Mouse (Mus musculus): Measurements from ENCODE around the gene Gm14226. TPM values are rescaled to one million over a fixed set of nuclear protein-coding genes. Genes with fewer than 3 reads are reported as not detected.
A peak's percentile ranks its signal among the peaks of the same experiment; 100 is the strongest.
"Not testable (repeated sequence)": the region's sequence is repeated elsewhere in the genome, so short reads cannot be mapped to it uniquely, and the experiment has no call there.

Gm14226 gene
- 1.1 and 3.2 TPM in 2 replicates for polyA plus RNA-seq (2014; fragmentation: Nextera tagmentation; extraction: Ambion mirVana)

DNA sequence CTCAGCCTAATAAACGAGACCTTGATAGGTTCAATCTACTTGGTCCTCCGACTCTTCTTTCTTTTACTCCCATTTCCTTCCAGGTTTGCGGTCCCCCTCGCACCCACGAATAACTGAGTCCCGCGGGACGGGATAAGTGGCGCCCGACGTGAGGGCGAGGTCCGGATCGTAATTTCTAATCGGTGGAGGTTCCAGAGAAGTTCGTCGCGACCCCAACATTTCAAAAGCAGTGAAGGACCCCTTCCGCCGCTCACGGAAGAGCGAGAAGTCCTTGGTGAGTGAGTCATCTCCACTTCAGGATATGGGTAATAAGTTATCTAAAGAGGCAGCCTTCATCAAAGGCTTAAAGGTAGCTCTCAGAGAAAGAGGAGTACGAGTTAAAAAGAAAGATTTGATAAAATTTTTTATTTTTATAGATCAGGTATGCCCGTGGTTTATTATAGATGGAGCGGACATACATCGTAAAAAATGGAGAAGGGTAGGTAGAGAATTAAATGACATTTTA, at the start of gene Gm14226:
Gene Gm14226, plus strand, starts transcription at position 16 of the 505 bp plus-strand sequence.
- 2% methylated on average over 24 of the region's 26 CpGs for WGBS
- not testable (repeated sequence) for H3K27me3 ChIP-seq (ENCODE audit: control insufficient read depth, insufficient read depth, low read length); H3K4me1 ChIP-seq (ENCODE audit: control insufficient read depth, insufficient read depth, low read length); H3K36me3 ChIP-seq (ENCODE audit: control insufficient read depth, insufficient read depth, low read length); ATAC-seq (ENCODE audit: insufficient number of reproducible peaks, insufficient read depth, low FRiP score, low read depth); H3K9me3 ChIP-seq (ENCODE audit: control insufficient read depth, low read depth, low read length)
- Histone ChIP-seq H3K9ac (replicated peaks; ENCODE audit: low read depth, low read length) (peak within 1 kb of the TSS; percentile 19), H3K4me3 (ENCODE audit: low read depth, low read length) (peak within 1 kb of the TSS; percentile 40), H3K27ac (ENCODE audit: low read length) (peak within 1 kb of the TSS; percentile 86), H3K4me2 (replicated peaks; ENCODE audit: low read depth, low read length) (peak within 1 kb of the TSS; percentile 90)

DNA sequence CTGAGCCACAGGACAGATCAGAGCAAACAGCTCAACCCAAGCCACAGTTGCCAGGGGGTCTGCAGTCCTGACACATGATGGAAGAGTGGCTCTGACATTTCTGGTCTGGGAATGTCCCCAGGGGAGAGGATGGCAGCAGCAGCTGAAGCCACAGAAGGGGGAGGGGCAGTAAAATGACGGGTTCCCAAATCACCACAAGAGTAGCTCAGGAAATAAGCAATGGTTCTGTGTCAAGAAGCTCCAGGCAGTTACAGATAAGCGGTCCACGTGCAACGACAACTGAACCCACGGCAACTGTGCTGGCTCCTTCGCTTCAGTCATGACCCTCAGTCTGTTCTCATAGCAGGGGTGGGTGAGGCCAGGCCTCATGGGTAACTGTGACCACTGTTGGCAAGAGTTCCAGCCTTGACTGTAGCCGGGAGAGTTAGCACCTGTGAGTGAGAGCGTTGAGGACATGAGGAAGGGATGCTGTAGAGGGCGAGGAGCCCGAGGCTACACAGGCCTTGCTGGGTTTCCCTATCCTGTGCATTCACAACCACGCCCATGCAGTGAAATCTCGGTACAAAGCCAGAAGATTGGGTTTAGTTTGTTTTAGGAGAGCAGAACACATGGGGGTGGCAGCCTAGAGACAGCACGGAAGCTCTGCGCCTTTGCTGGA, 48.2 kb upstream of the Gm14226 start:
- not testable (repeated sequence) for H3K27ac ChIP-seq (ENCODE audit: low read length); H3K4me1 ChIP-seq (ENCODE audit: control insufficient read depth, insufficient read depth, low read length); H3K9me3 ChIP-seq (ENCODE audit: control insufficient read depth, low read depth, low read length); H3K4me2 ChIP-seq (replicated peaks; ENCODE audit: low read depth, low read length); H3K36me3 ChIP-seq (ENCODE audit: control insufficient read depth, insufficient read depth, low read length); H3K27me3 ChIP-seq (ENCODE audit: control insufficient read depth, insufficient read depth, low read length); ATAC-seq (ENCODE audit: insufficient number of reproducible peaks, insufficient read depth, low FRiP score, low read depth); H3K4me3 ChIP-seq (ENCODE audit: low read depth, low read length); H3K9ac ChIP-seq (replicated peaks; ENCODE audit: low read depth, low read length)
- 62% methylated on average over 14 of the region's 14 CpGs for WGBS

DNA sequence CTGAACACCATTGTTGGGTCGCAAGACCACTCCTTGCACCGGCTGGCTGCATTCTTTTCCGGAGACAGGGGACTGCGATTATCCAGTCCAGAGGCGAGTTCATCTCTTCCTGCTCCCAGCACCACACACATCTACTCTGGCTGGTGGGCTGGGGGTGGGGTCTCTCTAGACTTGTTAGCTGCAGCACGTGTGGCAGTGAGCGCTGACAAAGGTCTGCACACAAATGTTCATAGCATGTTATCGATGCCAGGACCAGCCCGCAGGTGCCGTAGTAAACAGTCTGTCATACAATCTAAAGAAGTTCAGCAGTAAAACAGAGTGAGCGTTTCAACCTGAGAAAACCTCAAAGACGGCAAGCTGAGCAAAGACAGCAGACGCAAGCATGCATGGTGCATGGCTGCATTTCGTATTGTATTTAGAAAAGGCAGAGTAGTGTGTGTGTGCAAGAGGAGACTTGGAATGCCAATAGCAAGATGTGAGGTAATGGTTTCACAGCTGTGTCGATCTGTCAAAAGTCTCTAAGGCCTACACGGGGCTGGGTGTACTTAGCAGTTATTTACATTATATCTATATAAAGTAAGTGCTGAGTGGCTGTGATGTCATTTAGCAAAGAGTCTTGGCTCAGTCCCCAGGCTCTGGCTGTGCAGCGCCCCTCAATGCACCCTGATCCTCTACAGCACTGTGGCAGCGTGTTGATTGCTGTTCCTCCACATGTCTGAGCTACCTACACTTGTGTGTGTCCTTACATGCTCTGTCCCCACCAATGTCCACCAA, 46.0 kb upstream of the Gm14226 start:
- Histone ChIP-seq H3K9ac (replicated peaks; ENCODE audit: low read depth, low read length) (no peak overlapping the region), H3K36me3 (ENCODE audit: control insufficient read depth, insufficient read depth, low read length) (no peaks in the 10 kb centered on the region), H3K4me1 (ENCODE audit: control insufficient read depth, insufficient read depth, low read length) (0 out of 2 replicates have a peak, but pooled peaks cover 9% of the 10 kb centered on the region), H3K4me2 (replicated peaks; ENCODE audit: low read depth, low read length) (peak overlapping the region; percentile 22), H3K27me3 (ENCODE audit: control insufficient read depth, insufficient read depth, low read length) (no peaks in the 10 kb centered on the region), H3K4me3 (ENCODE audit: low read depth, low read length) (no peak overlapping the region), H3K9me3 (ENCODE audit: control insufficient read depth, low read depth, low read length) (no peaks in the 10 kb centered on the region), H3K27ac (ENCODE audit: low read length) (peak overlapping the region; percentile 59; the same call in 1 of the 2 replicates)
- 31% methylated on average over 18 of the region's 18 CpGs for WGBS
- ATAC-seq (ENCODE audit: insufficient number of reproducible peaks, insufficient read depth, low FRiP score, low read depth), result peak; percentile 76

DNA sequence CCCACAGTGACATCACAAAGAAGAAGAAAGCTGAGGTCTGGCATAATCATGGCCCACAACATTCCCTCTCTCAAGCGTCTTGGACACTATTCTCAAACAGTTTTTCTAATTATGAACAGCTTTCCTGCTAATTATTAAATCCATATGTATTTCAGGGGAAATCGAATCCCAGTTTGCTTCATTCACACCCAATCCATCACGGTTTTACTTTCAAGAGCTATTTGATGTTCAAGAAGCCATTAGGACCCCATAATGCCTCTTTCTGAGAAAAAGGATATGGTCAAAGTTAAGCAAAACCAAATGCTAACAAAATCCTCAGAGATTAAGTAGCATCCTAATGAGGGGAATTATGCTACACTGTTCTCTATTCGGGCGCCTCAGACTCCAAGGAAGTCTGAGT, 45.1 kb upstream of the Gm14226 start:
- no peaks in the 10 kb centered on the region for H3K27me3 ChIP-seq (ENCODE audit: control insufficient read depth, insufficient read depth, low read length)
- no peak for ATAC-seq (ENCODE audit: insufficient number of reproducible peaks, insufficient read depth, low FRiP score, low read depth)

DNA sequence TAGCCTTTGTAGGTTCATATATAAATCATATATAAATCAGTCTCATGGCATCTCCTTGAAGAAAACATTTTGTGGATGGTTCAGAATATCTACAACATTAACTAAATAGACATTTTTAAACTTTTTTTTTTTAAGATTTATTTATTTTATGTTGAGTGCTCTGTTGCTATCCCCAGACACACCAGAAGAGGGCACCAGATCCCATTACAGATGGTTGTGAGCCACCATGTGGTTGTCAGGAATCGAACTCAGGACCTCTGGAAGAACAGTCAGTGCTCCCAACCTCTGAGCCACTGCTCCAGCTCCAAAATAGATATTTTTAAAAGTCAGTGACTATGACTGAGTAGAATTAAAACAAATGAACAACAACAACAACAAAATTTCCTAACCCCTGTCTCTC, 31.5 kb upstream of the Gm14226 start:
- H3K9ac ChIP-seq (replicated peaks; ENCODE audit: low read depth, low read length), result no peak overlapping the region
- no peaks in the 10 kb centered on the region for H3K36me3 ChIP-seq (ENCODE audit: control insufficient read depth, insufficient read depth, low read length)
- H3K27me3 ChIP-seq (ENCODE audit: control insufficient read depth, insufficient read depth, low read length), result no peaks in the 10 kb centered on the region
- no peak overlapping the region for H3K27ac ChIP-seq (ENCODE audit: low read length)
- H3K4me1 ChIP-seq (ENCODE audit: control insufficient read depth, insufficient read depth, low read length), result no peaks in the 10 kb centered on the region
- H3K4me2 ChIP-seq (replicated peaks; ENCODE audit: low read depth, low read length), result no peak overlapping the region
- whole genome bisulfite sequencing, result 64% methylated on average over 1 of the region's 1 CpGs
- H3K4me3 ChIP-seq (ENCODE audit: low read depth, low read length), result no peak overlapping the region
- ATAC-seq (ENCODE audit: insufficient number of reproducible peaks, insufficient read depth, low FRiP score, low read depth), result no peak
- H3K9me3 ChIP-seq (ENCODE audit: control insufficient read depth, low read depth, low read length), result no peaks in the 10 kb centered on the region

More for the DNA sequence above, 45.1 kb upstream of the Gm14226 start:
- no peaks in the 10 kb centered on the region for H3K9me3 ChIP-seq (ENCODE audit: control insufficient read depth, low read depth, low read length)
- no peak overlapping the region for H3K9ac ChIP-seq (replicated peaks; ENCODE audit: low read depth, low read length)
- H3K4me2 ChIP-seq (replicated peaks; ENCODE audit: low read depth, low read length), result no peak overlapping the region
- H3K27ac ChIP-seq (ENCODE audit: low read length), result no peak overlapping the region
- H3K36me3 ChIP-seq (ENCODE audit: control insufficient read depth, insufficient read depth, low read length), result no peaks in the 10 kb centered on the region
- WGBS, result 59% methylated on average over 5 of the region's 5 CpGs
- H3K4me3 ChIP-seq (ENCODE audit: low read depth, low read length), result no peak overlapping the region
- 0 out of 2 replicates have a peak, but pooled peaks cover 7% of the 10 kb centered on the region for H3K4me1 ChIP-seq (ENCODE audit: control insufficient read depth, insufficient read depth, low read length)

DNA sequence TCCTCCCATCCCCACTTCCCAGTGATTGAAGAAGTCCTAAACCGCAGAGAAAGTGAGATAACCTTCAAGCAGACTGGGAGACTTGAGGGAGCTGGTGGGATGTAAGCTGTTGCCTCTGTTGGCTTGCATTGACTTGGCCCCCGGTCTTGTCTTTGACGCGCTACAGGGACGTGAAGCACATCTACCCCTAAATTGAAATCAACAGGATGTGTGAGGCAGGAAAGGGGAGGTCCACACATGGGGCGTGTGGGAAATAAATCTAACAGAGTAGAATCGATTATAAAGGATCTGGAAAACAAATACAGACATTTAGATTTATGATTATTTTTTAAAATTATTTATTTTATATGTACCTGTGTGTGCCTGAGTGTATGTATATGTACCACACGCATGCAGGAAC, 26.7 kb upstream of the Gm14226 start:
- 77% methylated on average over 8 of the region's 8 CpGs for WGBS
- Histone ChIP-seq H3K27me3 (ENCODE audit: control insufficient read depth, insufficient read depth, low read length) (no peaks in the 10 kb centered on the region), H3K9ac (replicated peaks; ENCODE audit: low read depth, low read length) (no peak overlapping the region), H3K36me3 (ENCODE audit: control insufficient read depth, insufficient read depth, low read length) (no peaks in the 10 kb centered on the region), H3K9me3 (ENCODE audit: control insufficient read depth, low read depth, low read length) (no peaks in the 10 kb centered on the region), H3K4me2 (replicated peaks; ENCODE audit: low read depth, low read length) (no peak overlapping the region), H3K27ac (ENCODE audit: low read length) (no peak overlapping the region), H3K4me3 (ENCODE audit: low read depth, low read length) (no peak overlapping the region), H3K4me1 (ENCODE audit: control insufficient read depth, insufficient read depth, low read length) (no peaks in the 10 kb centered on the region)
- ATAC-seq (ENCODE audit: insufficient number of reproducible peaks, insufficient read depth, low FRiP score, low read depth), result no peak

DNA sequence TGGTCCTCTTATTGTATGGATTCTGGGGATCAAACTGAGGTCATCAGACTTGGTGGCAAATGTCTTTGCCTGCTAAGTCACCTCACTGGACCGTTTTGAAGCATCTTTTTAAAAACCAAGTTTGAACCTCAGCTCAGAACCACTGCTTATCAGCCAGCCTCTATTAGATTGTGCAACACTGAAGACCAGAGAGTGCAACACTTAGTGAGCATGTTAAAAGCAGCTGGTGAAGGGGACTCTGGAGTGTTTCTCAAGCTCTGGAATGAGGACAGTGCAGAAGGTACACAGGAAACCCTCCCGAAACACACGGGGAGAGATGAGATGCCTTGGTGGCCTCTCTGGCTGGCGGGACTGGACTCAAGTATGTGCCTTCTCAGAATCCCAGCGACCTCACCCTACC, 26.0 kb upstream of the Gm14226 start:
- no peak overlapping the region for H3K27ac ChIP-seq (ENCODE audit: low read length)
- H3K9me3 ChIP-seq (ENCODE audit: control insufficient read depth, low read depth, low read length), result no peaks in the 10 kb centered on the region
- no peak overlapping the region for H3K4me2 ChIP-seq (replicated peaks; ENCODE audit: low read depth, low read length)
- no peak overlapping the region for H3K9ac ChIP-seq (replicated peaks; ENCODE audit: low read depth, low read length)
- WGBS, result 83% methylated on average over 5 of the region's 5 CpGs
- no peak for ATAC-seq (ENCODE audit: insufficient number of reproducible peaks, insufficient read depth, low FRiP score, low read depth)
- H3K36me3 ChIP-seq (ENCODE audit: control insufficient read depth, insufficient read depth, low read length), result no peaks in the 10 kb centered on the region
- H3K4me1 ChIP-seq (ENCODE audit: control insufficient read depth, insufficient read depth, low read length), result no peaks in the 10 kb centered on the region
- H3K27me3 ChIP-seq (ENCODE audit: control insufficient read depth, insufficient read depth, low read length), result no peaks in the 10 kb centered on the region
- H3K4me3 ChIP-seq (ENCODE audit: low read depth, low read length), result no peak overlapping the region

DNA sequence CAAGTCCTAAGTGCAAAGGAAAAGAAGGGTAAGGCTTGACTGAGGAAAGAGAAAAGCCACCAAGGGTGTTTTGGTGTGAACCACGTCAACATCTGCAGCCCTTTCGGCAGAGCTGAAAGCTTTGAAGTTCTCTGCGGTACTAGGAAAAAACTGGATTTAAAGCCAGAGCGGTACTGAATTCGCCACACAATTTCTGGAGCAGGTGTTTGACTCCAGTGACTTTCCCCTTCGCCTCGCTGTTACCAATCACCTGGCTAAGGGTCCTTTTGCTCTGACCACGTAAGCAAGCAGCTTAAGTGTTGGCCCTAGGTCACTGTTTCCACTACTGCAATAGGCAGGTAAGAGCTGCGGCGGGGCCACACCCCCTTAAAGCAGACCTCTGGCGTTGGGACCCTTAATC, 12.6 kb upstream of the Gm14226 start:
- Histone ChIP-seq H3K27ac (ENCODE audit: low read length) (no peak overlapping the region), H3K9ac (replicated peaks; ENCODE audit: low read depth, low read length) (no peak overlapping the region), H3K9me3 (ENCODE audit: control insufficient read depth, low read depth, low read length) (no peaks in the 10 kb centered on the region), H3K4me2 (replicated peaks; ENCODE audit: low read depth, low read length) (no peak overlapping the region), H3K36me3 (ENCODE audit: control insufficient read depth, insufficient read depth, low read length) (no peaks in the 10 kb centered on the region), H3K4me1 (ENCODE audit: control insufficient read depth, insufficient read depth, low read length) (no peaks in the 10 kb centered on the region), H3K27me3 (ENCODE audit: control insufficient read depth, insufficient read depth, low read length) (no peaks in the 10 kb centered on the region), H3K4me3 (ENCODE audit: low read depth, low read length) (no peak overlapping the region)
- WGBS, result 90% methylated on average over 11 of the region's 11 CpGs
- no peak for ATAC-seq (ENCODE audit: insufficient number of reproducible peaks, insufficient read depth, low FRiP score, low read depth)

Measured in stomach, embryonic 14.5 days (tissue).